Mouse (Mus musculus) brain, embryonic 14.5 days (tissue): ENCODE data around the gene Adgrd1.

Source experiments
- CTCF ChIP-seq: fragments of 200-500 bp; IDR thresholded peaks from 2 replicates; pipeline ENCODE4 v1.5.1; 2012; ENCODE audit warnings: inconsistent platforms, mild to moderate bottlenecking, moderate library complexity, borderline replicate concordance; ENCODE audit not compliant: insufficient read depth, insufficient read length; ENCODE audit errors: extremely low read depth
- POLR2A ChIP-seq: fragments of 200-500 bp; IDR thresholded peaks from 2 replicates; pipeline ENCODE4 v1.6.1; 2012; ENCODE audit warnings: mild to moderate bottlenecking, inconsistent platforms, borderline replicate concordance; ENCODE audit not compliant: poor library complexity, insufficient read depth, insufficient read length, severe bottlenecking; ENCODE audit errors: extremely low read depth

DNA sequence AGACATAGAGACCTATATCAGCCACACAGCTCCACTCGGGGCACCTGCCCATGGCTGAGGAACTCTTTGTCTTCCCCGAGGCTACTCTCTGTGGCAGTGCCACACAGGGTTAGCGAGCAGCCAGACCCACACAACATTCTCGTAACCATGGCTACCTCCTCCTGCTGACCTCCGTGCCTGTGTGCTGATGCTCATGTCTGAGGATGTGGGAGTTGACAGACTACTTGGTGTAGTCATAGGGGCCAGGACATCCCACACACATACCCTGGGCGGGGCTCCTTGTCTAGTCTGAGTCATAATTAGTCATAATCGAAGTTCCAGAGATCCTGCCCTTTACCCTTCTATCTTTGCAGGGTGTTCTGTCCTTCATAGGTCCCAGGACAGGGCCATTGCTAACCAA lies 93.5 kb downstream of the Adgrd1 start:
- no peak for TF ChIP-seq POLR2A
- TF ChIP-seq CTCF: no peak
